Mouse (Mus musculus) embryonic facial prominence, embryonic 10.5 days (tissue): ENCODE measurements around the gene Rnf114. TPM values are rescaled to one million over a fixed set of nuclear protein-coding genes. Genes with fewer than 3 reads are reported as not detected.

ENCODE experiments used
- polyA plus RNA-seq: library from polyadenylated mRNA; unstranded; fragments of >200 nt; fragmentation: Nextera tagmentation; extraction: Ambion mirVana; gene quantifications from 2 replicates; pipeline ENCODE4 v1.2.1, GENCODE M21; 2016

The Rnf114 gene
- polyA plus RNA-seq, 1 experiment from 2014 or later: 133 TPM

Other genes starting within 250 kb of the Rnf114 start
- gene B4galt5, start 143.5 kb upstream of the Rnf114 start, polyA plus RNA-seq: 7.3 and 8.7 TPM in 2 replicates
- gene Slc9a8, start 70.9 kb upstream of the Rnf114 start, polyA plus RNA-seq: 24.3 and 25.9 TPM in 2 replicates
- 19.6 TPM in 2 replicates for gene Spata2, start 242 bp downstream of the Rnf114 start, polyA plus RNA-seq
- gene Snai1, start 45.5 kb downstream of the Rnf114 start, polyA plus RNA-seq: 86.3 and 93.8 TPM in 2 replicates
- gene Ube2v1, start 139.4 kb downstream of the Rnf114 start, polyA plus RNA-seq: 384 and 394 TPM in 2 replicates
- 0.68 and 4.9 TPM in 2 replicates for gene Gm20431, start 168.9 kb downstream of the Rnf114 start, polyA plus RNA-seq
- gene Cebpb, start 196.3 kb downstream of the Rnf114 start, polyA plus RNA-seq: 1.7 and 1.8 TPM in 2 replicates
- 40.2 and 43.7 TPM in 2 replicates for gene Tmem189, start 197.2 kb downstream of the Rnf114 start, polyA plus RNA-seq